Mouse (Mus musculus): ENCODE results near the gene Msh2.
A peak's percentile ranks its signal among the peaks of the same experiment; 100 is the strongest.
"Not testable (repeated sequence)": the region's sequence is repeated elsewhere in the genome, so short reads cannot be mapped to it uniquely, and the experiment has no call there.

Gene Msh2

GRCm38 (mm10) chr17:87671890-87672660 is at the start of gene Msh2:
TSS of gene Msh2 (plus strand) at chr17:87672330.
- peak; percentile 98 for DNase-seq

- no peak for DNase-seq
Observed at GRCm38 (mm10) chr17:87625510-87626086, 46.5 kb upstream of the Msh2 start.

GRCm38 (mm10) chr17:87628144-87628543 is 44.0 kb upstream of the Msh2 start:
- no peak for DNase-seq

- no peak for DNase-seq
Observed at GRCm38 (mm10) chr17:87628706-87629105, 43.4 kb upstream of the Msh2 start.

- no peak for DNase-seq
Observed at GRCm38 (mm10) chr17:87637056-87637389, 35.1 kb upstream of the Msh2 start.

GRCm38 (mm10) chr17:87639242-87639641 is 32.9 kb upstream of the Msh2 start:
- DNase-seq: no peak

- no peak for DNase-seq
Observed at GRCm38 (mm10) chr17:87640272-87640671, 31.9 kb upstream of the Msh2 start.

GRCm38 (mm10) chr17:87641006-87641405 is 31.1 kb upstream of the Msh2 start:
- DNase-seq: no peak

GRCm38 (mm10) chr17:87642744-87643143 is 29.4 kb upstream of the Msh2 start:
- no peak for DNase-seq

- not testable (repeated sequence) for DNase-seq
Observed at GRCm38 (mm10) chr17:87655616-87656015, 16.5 kb upstream of the Msh2 start.

GRCm38 (mm10) chr17:87661958-87662573 is 10.1 kb upstream of the Msh2 start:
- DNase-seq: not testable (repeated sequence)

- no peak for DNase-seq
Observed at GRCm38 (mm10) chr17:87664238-87664637, 7.9 kb upstream of the Msh2 start.

GRCm38 (mm10) chr17:87665066-87665822 is 6.9 kb upstream of the Msh2 start:
- peak; percentile 44 for DNase-seq

GRCm38 (mm10) chr17:87672677-87673286 is 652 bp downstream of the Msh2 start:
- DNase-seq: no peak

- DNase-seq: not testable (repeated sequence)
Observed at GRCm38 (mm10) chr17:87676916-87677474, 4.9 kb downstream of the Msh2 start.

GRCm38 (mm10) chr17:87677656-87678055 is 5.5 kb downstream of the Msh2 start:
- DNase-seq: no peak

- DNase-seq: no peak
Observed at GRCm38 (mm10) chr17:87689217-87689616, 17.1 kb downstream of the Msh2 start.

- peak; percentile 72 for DNase-seq
Observed at GRCm38 (mm10) chr17:87691958-87692357, 19.8 kb downstream of the Msh2 start.

- no peak for DNase-seq
Observed at GRCm38 (mm10) chr17:87695874-87696465, 23.8 kb downstream of the Msh2 start.

- DNase-seq: no peak
Observed at GRCm38 (mm10) chr17:87696814-87697213, 24.7 kb downstream of the Msh2 start.

- DNase-seq: no peak
Observed at GRCm38 (mm10) chr17:87698996-87699765, 27.1 kb downstream of the Msh2 start.
